Mouse (Mus musculus) myocyte (in vitro differentiated cells): ENCODE data around the gene Aatk. TPM values are rescaled to one million over a fixed set of nuclear protein-coding genes. Genes with fewer than 3 reads are reported as not detected.

Experiments
- H3K27me3 ChIP-seq: one replicate; pipeline ENCODE4 v1.6.1; 2011; ENCODE audit not compliant: control insufficient read depth, insufficient read depth, insufficient read length
- H3K36me3 ChIP-seq: one replicate; pipeline ENCODE4 v1.6.1; 2011; ENCODE audit not compliant: control insufficient read depth, insufficient read depth
- H3K4me2 ChIP-seq: one replicate; pipeline ENCODE4 v1.6.1; 2011; ENCODE audit warnings: low read depth, control low read depth
- H3K4me3 ChIP-seq: one replicate; pipeline ENCODE4 v1.5.1; 2011; ENCODE audit warnings: mild to moderate bottlenecking, control low read depth, moderate library complexity
- H3K79me2 ChIP-seq: one replicate; pipeline ENCODE4 v1.6.1; 2011; ENCODE audit not compliant: control insufficient read depth, insufficient read depth
- H3ac ChIP-seq: one replicate; pipeline ENCODE4 v1.6.1; 2011; ENCODE audit not compliant: control insufficient read depth, insufficient read length
- CEBPB ChIP-seq: IDR thresholded peaks from 2 replicates; pipeline ENCODE4 v1.6.1; 2011; ENCODE audit warnings: mild to moderate bottlenecking, moderate library complexity; ENCODE audit not compliant: poor library complexity, insufficient read depth, severe bottlenecking
- E2F4 ChIP-seq: IDR thresholded peaks from one replicate; pipeline ENCODE4 v1.6.1; 2011; ENCODE audit warnings: mild to moderate bottlenecking, control low read depth, moderate library complexity; ENCODE audit not compliant: insufficient read depth
- MAX ChIP-seq: IDR thresholded peaks from one replicate; pipeline ENCODE4 v1.6.1; 2011; ENCODE audit warnings: low read depth, mild to moderate bottlenecking, control low read depth
- MYOD1 ChIP-seq, 3 experiments: IDR thresholded peaks; one replicate each; pipeline ENCODE4 v1.6.1; 2011; ENCODE audit warnings: control low read depth in 2 of 3, low read depth in 2 of 3, mild to moderate bottlenecking in 2 of 3, moderate library complexity in 1 of 3; ENCODE audit not compliant: insufficient read length in 2 of 3, control insufficient read depth in 1 of 3
- MYOG ChIP-seq, 3 experiments: IDR thresholded peaks; one replicate each; pipeline ENCODE4 v1.6.1; 2011; ENCODE audit warnings: control low read depth in 2 of 3, low read depth in 2 of 3, mild to moderate bottlenecking in 2 of 3; ENCODE audit not compliant: insufficient read length in 2 of 3, control insufficient read depth in 1 of 3, insufficient read depth in 1 of 3
- POLR2A ChIP-seq: IDR thresholded peaks from one replicate; pipeline ENCODE4 v1.6.1; 2011; ENCODE audit warnings: low read depth, mild to moderate bottlenecking, control low read depth, moderate library complexity; ENCODE audit not compliant: insufficient read length
- POLR2AphosphoS2 ChIP-seq: IDR thresholded peaks from one replicate; pipeline ENCODE4 v1.6.1; 2011; ENCODE audit warnings: low read depth, control low read depth; ENCODE audit not compliant: insufficient read length
- REST ChIP-seq: IDR thresholded peaks from one replicate; pipeline ENCODE4 v1.6.1; 2011; ENCODE audit warnings: mild to moderate bottlenecking, control low read depth, moderate library complexity; ENCODE audit not compliant: insufficient read depth, insufficient read length
- SRF ChIP-seq: IDR thresholded peaks from one replicate; pipeline ENCODE4 v1.6.1; 2011; ENCODE audit warnings: low read depth; ENCODE audit not compliant: control insufficient read depth, insufficient read length
- TCF12 ChIP-seq: IDR thresholded peaks from one replicate; pipeline ENCODE4 v1.6.1; 2011; ENCODE audit warnings: mild to moderate bottlenecking, control low read depth; ENCODE audit not compliant: poor library complexity, insufficient read depth, severe bottlenecking
- TCF3 ChIP-seq: IDR thresholded peaks from one replicate; pipeline ENCODE4 v1.6.1; 2011; ENCODE audit warnings: low read depth, control low read depth; ENCODE audit not compliant: insufficient read length
- USF1 ChIP-seq: IDR thresholded peaks from one replicate; pipeline ENCODE4 v1.6.1; 2011; ENCODE audit warnings: low read depth, mild to moderate bottlenecking, control low read depth, moderate library complexity
- polyA plus RNA-seq: library from polyadenylated mRNA; unstranded; fragments of >200 nt; fragmentation: generic; extraction: Trizol; gene quantifications from one replicate; pipeline ENCODE4 v1.2.1, GENCODE M21; 2012; ENCODE audit warnings: missing spikeins

Aatk gene
- polyA plus RNA-seq, 1 experiment: 0.26 TPM

DNA sequence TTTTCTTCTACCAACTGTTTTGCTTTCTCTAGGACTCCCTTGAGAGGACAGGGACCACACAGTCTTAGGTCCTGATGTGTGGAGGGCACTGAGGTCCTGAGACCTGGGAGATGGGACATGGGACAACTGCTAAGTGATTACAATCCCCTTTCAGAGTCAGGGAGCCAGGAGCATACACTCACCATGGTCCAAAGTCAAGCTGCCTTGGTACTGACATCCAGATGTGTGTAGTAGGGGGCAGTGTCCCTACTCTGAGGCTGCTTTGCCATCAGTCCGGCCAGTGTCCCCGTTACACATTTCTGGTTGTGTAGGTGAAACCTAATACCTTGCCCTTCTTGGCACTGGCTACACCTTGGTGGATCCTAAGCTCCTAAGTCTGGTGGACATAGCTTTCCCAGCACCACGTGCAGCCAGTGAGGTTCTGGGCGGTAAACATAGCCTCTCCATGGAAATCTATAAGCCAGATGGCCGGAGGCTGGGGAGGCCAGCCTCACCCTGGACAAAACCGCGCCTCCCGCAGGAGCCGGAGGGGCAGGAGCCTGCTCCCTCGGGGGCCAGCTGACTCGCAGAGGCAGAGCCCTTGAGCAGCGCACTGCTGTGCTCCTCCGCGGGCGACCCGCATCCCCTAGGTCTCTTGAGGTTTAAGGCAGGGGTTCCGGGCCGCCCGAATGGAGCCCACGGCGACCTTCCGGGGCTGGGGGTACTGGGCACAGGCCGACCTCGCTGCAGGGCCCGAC, 39.1 kb upstream of the Aatk start:
- Histone ChIP-seq H3K36me3 (no peaks in the 10 kb centered on the region), H3ac (peak overlapping the region; percentile 45), H3K4me2 (peak overlapping the region; percentile 82), H3K79me2 (no peaks in the 10 kb centered on the region), H3K27me3 (no peaks in the 10 kb centered on the region), H3K4me3 (peak overlapping the region; percentile 18)
- TF ChIP-seq CEBPB: no peak
- TF ChIP-seq REST: no peak
- TF ChIP-seq TCF3: no peak
- TF ChIP-seq TCF12: no peak
- TF ChIP-seq MAX: no peak
- TF ChIP-seq SRF: no peak
- TF ChIP-seq POLR2AphosphoS2: no peak
- peak in 1 of 3 experiments; percentile 26 for TF ChIP-seq MYOD1 (IDR thresholded peaks at IDR 0.05; ENCODE audit: control insufficient read depth in 1 of 3, insufficient read length in 2 of 3, low read depth in 2 of 3)
- TF ChIP-seq POLR2A: no peak
- no peak for TF ChIP-seq USF1
- TF ChIP-seq MYOG (IDR thresholded peaks at IDR 0.05; ENCODE audit: control insufficient read depth in 1 of 3, insufficient read depth in 1 of 3, insufficient read length in 2 of 3, low read depth in 2 of 3): peak in 1 of 3 experiments; percentile 54
- no peak for TF ChIP-seq E2F4

DNA sequence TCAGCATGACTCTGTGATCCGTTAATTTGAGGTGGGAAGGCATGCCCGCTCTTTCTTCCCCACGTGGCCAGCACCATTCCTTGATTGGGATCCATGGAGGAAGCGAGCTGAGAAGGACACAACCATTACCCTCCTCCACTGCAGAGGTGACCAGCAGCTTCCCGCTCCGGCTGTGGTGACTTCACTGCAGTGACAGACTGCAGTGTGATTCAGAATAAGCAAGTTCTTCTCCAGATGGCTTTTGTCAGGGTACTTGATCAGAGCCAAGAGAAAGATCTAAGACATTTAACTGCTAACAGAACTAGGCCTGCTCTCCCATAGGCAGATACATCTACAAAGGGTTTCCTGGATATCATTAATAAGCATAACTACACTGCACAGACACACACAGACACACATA, 33.3 kb upstream of the Aatk start:
- Histone ChIP-seq H3K36me3 (no peaks in the 10 kb centered on the region), H3K27me3 (no peaks in the 10 kb centered on the region), H3K4me2 (no peak overlapping the region), H3K79me2 (no peaks in the 10 kb centered on the region), H3K4me3 (no peak overlapping the region), H3ac (no peak overlapping the region)
- no peak for TF ChIP-seq USF1
- no peak for TF ChIP-seq MYOD1 (IDR thresholded peaks at IDR 0.05; ENCODE audit: control insufficient read depth in 1 of 3, insufficient read length in 2 of 3, low read depth in 2 of 3)
- TF ChIP-seq CEBPB: no peak
- TF ChIP-seq MYOG (IDR thresholded peaks at IDR 0.05; ENCODE audit: control insufficient read depth in 1 of 3, insufficient read depth in 1 of 3, insufficient read length in 2 of 3, low read depth in 2 of 3): no peak
- no peak for TF ChIP-seq SRF

GRCm38 (mm10) chr11:120076191-120076590, 29.2 kb upstream of the Aatk start:
- TF ChIP-seq REST (no peak), E2F4 (no peak)
- H3K79me2 ChIP-seq: no peaks in the 10 kb centered on the region
- no peak overlapping the region for H3K4me3 ChIP-seq
- H3K4me2 ChIP-seq: no peak overlapping the region
- H3K27me3 ChIP-seq: no peaks in the 10 kb centered on the region
- H3K36me3 ChIP-seq: no peaks in the 10 kb centered on the region
- no peak overlapping the region for H3ac ChIP-seq

- no peak for TF ChIP-seq E2F4
- no peak for TF ChIP-seq REST
- TF ChIP-seq MYOG (IDR thresholded peaks at IDR 0.05; ENCODE audit: control insufficient read depth in 1 of 3, insufficient read depth in 1 of 3, insufficient read length in 2 of 3, low read depth in 2 of 3): no peak
- no peak for TF ChIP-seq SRF
- no peak for TF ChIP-seq POLR2AphosphoS2
- TF ChIP-seq MAX: no peak
- Histone ChIP-seq H3K4me3 (no peak overlapping the region), H3K4me2 (no peak overlapping the region), H3K36me3 (no peaks in the 10 kb centered on the region), H3K79me2 (no peaks in the 10 kb centered on the region), H3ac (no peak overlapping the region), H3K27me3 (no peaks in the 10 kb centered on the region)
Observed at GRCm38 (mm10) chr11:120072986-120073647, 26.1 kb upstream of the Aatk start.

DNA sequence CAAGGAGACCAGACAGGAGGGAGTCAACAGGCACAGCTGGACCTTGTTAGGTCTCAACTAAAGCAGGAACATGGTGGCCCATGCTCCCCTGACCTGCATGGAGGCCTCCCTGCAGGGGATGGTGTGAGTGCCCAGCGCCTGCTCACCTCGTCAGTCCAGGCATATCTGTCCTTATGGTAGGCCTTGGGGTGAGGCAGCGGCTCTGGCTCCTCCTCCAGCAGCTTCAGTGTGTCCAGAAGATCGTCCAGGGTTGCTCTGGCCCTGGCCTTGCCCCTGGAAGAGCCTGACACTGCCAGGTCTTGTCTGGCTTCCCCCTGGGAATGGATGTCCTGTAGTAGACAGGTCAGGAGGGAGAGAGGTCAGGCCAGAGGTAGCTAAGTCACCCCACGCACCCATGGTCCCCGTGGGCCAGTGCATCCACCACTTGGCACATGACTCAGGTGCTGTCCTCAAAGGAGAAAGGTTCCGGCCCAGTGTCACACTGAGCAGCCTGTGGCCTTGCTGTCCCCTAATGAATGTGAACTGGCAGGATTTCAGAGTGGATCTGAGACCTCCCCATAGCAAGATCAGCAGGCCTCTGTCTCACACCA, 24.9 kb upstream of the Aatk start:
- TF ChIP-seq SRF: no peak
- TF ChIP-seq REST: no peak
- no peak for TF ChIP-seq CEBPB
- no peak for TF ChIP-seq POLR2AphosphoS2
- TF ChIP-seq E2F4: no peak
- no peak for TF ChIP-seq POLR2A
- TF ChIP-seq MYOD1 (IDR thresholded peaks at IDR 0.05; ENCODE audit: control insufficient read depth in 1 of 3, insufficient read length in 2 of 3, low read depth in 2 of 3): no peak
- TF ChIP-seq TCF3: no peak
- TF ChIP-seq MYOG (IDR thresholded peaks at IDR 0.05; ENCODE audit: control insufficient read depth in 1 of 3, insufficient read depth in 1 of 3, insufficient read length in 2 of 3, low read depth in 2 of 3): no peak
- no peak for TF ChIP-seq MAX
- TF ChIP-seq TCF12: no peak
- TF ChIP-seq USF1: no peak
- H3K79me2 ChIP-seq: no peaks in the 10 kb centered on the region
- no peak overlapping the region for H3ac ChIP-seq
- H3K4me3 ChIP-seq: no peak overlapping the region
- no peak overlapping the region for H3K4me2 ChIP-seq
- H3K36me3 ChIP-seq: no peaks in the 10 kb centered on the region
- no peaks in the 10 kb centered on the region for H3K27me3 ChIP-seq
